Mouse (Mus musculus) cerebellum, adult 8-10 months (tissue): ENCODE data around the gene Phf24.

Experiments used
- DNase-seq: peaks from one replicate; pipeline ENCODE4 v3.0.0; 2022

The Phf24 gene

GRCm38 (mm10) chr4:42916617-42917401 lies at the start of gene Phf24:
TSS of gene Phf24 (plus strand) at chr4:42916660.
- DNase-seq: peak; percentile 21

- no peak for DNase-seq
These were observed 49.1 kb upstream of the Phf24 start for GRCm38 (mm10) chr4:42867390-42867789.

GRCm38 (mm10) chr4:42868193-42868592 lies 48.3 kb upstream of the Phf24 start:
- no peak for DNase-seq

- no peak for DNase-seq
These were observed 45.7 kb upstream of the Phf24 start for GRCm38 (mm10) chr4:42870748-42871147.

- DNase-seq: no peak
These were observed 44.3 kb upstream of the Phf24 start for GRCm38 (mm10) chr4:42872151-42872550.

GRCm38 (mm10) chr4:42872746-42873435 lies 43.6 kb upstream of the Phf24 start:
- no peak for DNase-seq

GRCm38 (mm10) chr4:42874134-42874533 lies 42.3 kb upstream of the Phf24 start, which contains the start of gene Fam205c:
TSS of gene Fam205c (minus strand) at chr4:42874234.
- DNase-seq: no peak

GRCm38 (mm10) chr4:42876586-42877291 lies 39.7 kb upstream of the Phf24 start:
- peak; percentile 67 for DNase-seq

GRCm38 (mm10) chr4:42877657-42878056 lies 38.8 kb upstream of the Phf24 start:
- DNase-seq: no peak

- no peak for DNase-seq
These were observed 36.4 kb upstream of the Phf24 start for GRCm38 (mm10) chr4:42879829-42880676.

- DNase-seq: no peak
These were observed 35.8 kb upstream of the Phf24 start for GRCm38 (mm10) chr4:42880677-42880948.

GRCm38 (mm10) chr4:42886926-42887325 lies 29.5 kb upstream of the Phf24 start:
- no peak for DNase-seq

- DNase-seq: no peak
These were observed 27.7 kb upstream of the Phf24 start for GRCm38 (mm10) chr4:42888806-42889205.

GRCm38 (mm10) chr4:42891176-42891575 lies 25.3 kb upstream of the Phf24 start:
- DNase-seq: no peak

GRCm38 (mm10) chr4:42895118-42895517 lies 21.3 kb upstream of the Phf24 start:
- DNase-seq: no peak

GRCm38 (mm10) chr4:42898914-42899313 lies 17.5 kb upstream of the Phf24 start:
- DNase-seq: no peak

GRCm38 (mm10) chr4:42900878-42901277 lies 15.6 kb upstream of the Phf24 start:
- DNase-seq: no peak

GRCm38 (mm10) chr4:42902174-42902573 lies 14.3 kb upstream of the Phf24 start:
- DNase-seq: no peak

GRCm38 (mm10) chr4:42902730-42903129 lies 13.7 kb upstream of the Phf24 start:
- DNase-seq: no peak

- no peak for DNase-seq
These were observed 12.5 kb upstream of the Phf24 start for GRCm38 (mm10) chr4:42903942-42904341.

GRCm38 (mm10) chr4:42904523-42904922 lies 11.9 kb upstream of the Phf24 start:
- no peak for DNase-seq

GRCm38 (mm10) chr4:42904966-42905365 lies 11.5 kb upstream of the Phf24 start:
- DNase-seq: no peak

GRCm38 (mm10) chr4:42913391-42913790 lies 3.1 kb upstream of the Phf24 start:
- no peak for DNase-seq
